Mouse (Mus musculus): ENCODE measurements around the gene Atxn3. TPM values are rescaled to one million over a fixed set of nuclear protein-coding genes. Genes with fewer than 3 reads are reported as not detected.

Gene Atxn3
- polyA plus RNA-seq, 1 experiment from 2014 or later, result 12.7 TPM

DNA sequence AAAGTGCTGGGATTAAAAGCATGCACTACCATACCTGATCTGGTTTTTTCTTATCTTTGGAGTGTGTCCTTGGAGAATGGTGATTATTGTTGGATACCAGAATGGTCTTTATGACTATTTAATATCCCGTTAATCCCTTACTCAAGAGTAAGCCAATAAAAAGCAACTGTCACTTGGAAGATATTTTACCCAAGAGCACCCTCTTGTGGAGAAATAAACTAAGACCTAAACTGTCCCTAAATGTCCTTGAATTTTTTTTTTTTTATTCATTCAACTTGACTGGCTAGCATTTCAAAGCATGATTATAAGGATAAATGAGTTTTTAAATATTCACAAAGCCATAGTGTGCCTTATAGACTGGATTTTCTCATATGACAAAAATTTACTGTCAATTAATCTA is 82.9 kb downstream of the Atxn3 start:
- peaks cover 37% of the 10 kb centered on the region for H3K36me3 ChIP-seq
- no peak overlapping the region for H3K9ac ChIP-seq
- H3K27ac ChIP-seq, result no peak overlapping the region
- no peaks in the 10 kb centered on the region for H3K4me1 ChIP-seq
- no peak overlapping the region for H3K4me2 ChIP-seq
- no peaks in the 10 kb centered on the region for H3K9me3 ChIP-seq
- ATAC-seq (ENCODE audit: borderline replicate concordance, extremely low read depth, low FRiP score, low TSS enrichment), result no peak
- H3K4me3 ChIP-seq, result no peak overlapping the region
- H3K27me3 ChIP-seq, result no peaks in the 10 kb centered on the region
- 58% methylated on average over 1 of the region's 1 CpGs for WGBS

Other genes starting within 250 kb of the Atxn3 start
- gene Tc2n, start 239.7 kb downstream of the Atxn3 start, polyA plus RNA-seq (2015; fragmentation: Nextera tagmentation; extraction: Ambion mirVana), result 5.7 and 5.8 TPM in 2 replicates
- gene Fbln5, start 139.2 kb downstream of the Atxn3 start, polyA plus RNA-seq (2015; fragmentation: Nextera tagmentation; extraction: Ambion mirVana), result 142 and 153 TPM in 2 replicates
- gene Trip11, start 45.0 kb downstream of the Atxn3 start, polyA plus RNA-seq (2015; fragmentation: Nextera tagmentation; extraction: Ambion mirVana), result 29.8 and 32.4 TPM in 2 replicates
- gene Cpsf2, start 17.7 kb upstream of the Atxn3 start, polyA plus RNA-seq (2015; fragmentation: Nextera tagmentation; extraction: Ambion mirVana), result 27.7 and 28.0 TPM in 2 replicates
- gene Slc24a4, start 170.5 kb upstream of the Atxn3 start, polyA plus RNA-seq (2015; fragmentation: Nextera tagmentation; extraction: Ambion mirVana), result 1.8 and 2.1 TPM in 2 replicates